Mouse (Mus musculus): ENCODE results near the gene Klk1.
A peak's percentile ranks its signal among the peaks of the same experiment; 100 is the strongest.

DNA sequence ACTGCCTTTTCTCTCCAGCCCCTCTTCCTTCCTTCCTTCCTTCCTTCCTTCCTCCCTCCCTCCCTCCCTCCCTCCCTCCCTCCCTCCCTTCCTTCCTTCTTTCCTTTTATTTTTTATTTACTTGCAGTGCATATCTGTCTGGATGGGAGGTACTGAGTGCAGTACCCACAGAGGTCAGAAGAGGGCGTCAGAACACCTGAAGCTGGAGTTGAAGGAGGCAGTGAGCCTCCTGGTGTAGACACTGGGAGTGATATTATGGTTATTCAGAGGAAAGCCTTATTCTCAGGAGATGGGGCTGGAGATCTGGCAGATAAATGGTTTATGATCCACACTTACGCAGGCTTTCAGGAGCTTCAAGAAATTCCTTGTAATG is 52.1 kb downstream of the Klk1 start:
- peak; percentile 51 for TF ChIP-seq CTCF (conservative IDR thresholded peaks at IDR 0.05; ENCODE audit: low read length)
- TF ChIP-seq POU5F1 (IDR thresholded peaks at IDR 0.05; ENCODE audit: borderline replicate concordance, low read length): no peak
- no peak for TF ChIP-seq NANOG (IDR thresholded peaks at IDR 0.05; ENCODE audit: borderline replicate concordance, low read length)
